Mouse (Mus musculus) ES-CJ7 (cell line): ENCODE measurements at regions not wholly inside any gene's neighbourhood (a gene's known extent, or its start where the extent isn't known, plus 50 kb on each side); places are given as distances from the start of the nearest gene placed in this dataset.

Source experiments
- DNase-seq: peaks from one replicate; pipeline ENCODE4 v3.0.0; 2011; ENCODE audit warnings: low read depth, low spot score

- no peak for DNase-seq
These were observed 318.1 kb downstream of the Grb14 start for GRCm38 (mm10) chr2:64706646-64707177.

GRCm38 (mm10) chr2:64695974-64696373, 328.8 kb downstream of the Grb14 start:
- no peak for DNase-seq

GRCm38 (mm10) chr2:64691444-64691843, 333.3 kb downstream of the Grb14 start:
- no peak for DNase-seq

GRCm38 (mm10) chr2:64690996-64691395, 333.8 kb downstream of the Grb14 start:
- no peak for DNase-seq

GRCm38 (mm10) chr2:64686781-64687180, 338.0 kb downstream of the Grb14 start:
- no peak for DNase-seq

GRCm38 (mm10) chr2:64649614-64650013, 375.2 kb downstream of the Grb14 start:
- no peak for DNase-seq

GRCm38 (mm10) chr2:64616931-64617330, 407.9 kb downstream of the Grb14 start:
- DNase-seq, result no peak

- DNase-seq, result no peak
These were observed 417.9 kb downstream of the Grb14 start for GRCm38 (mm10) chr2:64606864-64607263.

- no peak for DNase-seq
These were observed 442.5 kb downstream of the Grb14 start for GRCm38 (mm10) chr2:64582258-64582657.

- DNase-seq, result no peak
These were observed 438.2 kb upstream of the Fign start for GRCm38 (mm10) chr2:64536032-64536431.

GRCm38 (mm10) chr2:64535351-64535851, 437.6 kb upstream of the Fign start:
- DNase-seq, result no peak

GRCm38 (mm10) chr2:64534869-64535268, 437.0 kb upstream of the Fign start:
- DNase-seq, result no peak

GRCm38 (mm10) chr2:64534344-64534743, 436.5 kb upstream of the Fign start:
- no peak for DNase-seq

- DNase-seq, result no peak
These were observed 424.9 kb upstream of the Fign start for GRCm38 (mm10) chr2:64522722-64523121.

- DNase-seq, result no peak
These were observed 424.4 kb upstream of the Fign start for GRCm38 (mm10) chr2:64522233-64522632.

GRCm38 (mm10) chr2:64495725-64496124, 397.9 kb upstream of the Fign start:
- DNase-seq, result no peak

- DNase-seq, result no peak
These were observed 368.7 kb upstream of the Fign start for GRCm38 (mm10) chr2:64466412-64466970.

GRCm38 (mm10) chr2:64462466-64463114, 364.8 kb upstream of the Fign start:
- DNase-seq, result no peak

GRCm38 (mm10) chr2:64462041-64462440, 364.2 kb upstream of the Fign start:
- DNase-seq, result no peak

- DNase-seq, result no peak
These were observed 363.8 kb upstream of the Fign start for GRCm38 (mm10) chr2:64461636-64462035.

- DNase-seq, result peak; percentile 58
These were observed 360.3 kb upstream of the Fign start for GRCm38 (mm10) chr2:64458171-64458570.

GRCm38 (mm10) chr2:64452690-64453089, 354.9 kb upstream of the Fign start:
- DNase-seq, result no peak

GRCm38 (mm10) chr2:64451614-64452317, 353.9 kb upstream of the Fign start:
- no peak for DNase-seq
